Mouse (Mus musculus): Measurements from ENCODE around the gene Taar6.

Taar6 gene

GRCm38 (mm10) chr10:23985546-23985945 lies at the start of gene Taar6:
Taar6 (minus strand) TSS chr10:23985646.
- ChIA-PET CTCF (interaction anchor here in 1 of 4 experiments (0.9 kb wide), 1 partner anchor 68 kb away, joined by 3 read pairs; no protein-coding TSS in a partner anchor), POLR2A (no interaction called here)

DNA sequence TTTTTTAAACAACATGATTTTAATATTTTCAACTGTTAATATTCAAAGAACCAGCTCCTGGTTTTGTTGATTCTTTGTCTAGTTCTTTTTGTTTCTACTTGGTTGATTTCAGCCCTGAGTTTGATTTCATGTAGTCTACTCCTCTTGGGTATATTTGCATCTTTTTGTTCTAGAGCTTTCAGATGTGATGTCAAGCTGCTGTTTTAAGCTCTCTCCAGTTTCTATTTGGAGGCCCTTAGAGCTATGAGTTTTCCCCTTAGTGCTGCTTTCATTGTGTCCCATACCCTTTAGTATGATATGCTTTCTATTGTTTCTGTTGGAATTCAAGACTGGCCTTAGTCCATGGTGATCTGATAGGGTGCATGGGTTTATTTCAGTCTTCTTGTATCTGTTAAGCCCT lies 45.9 kb upstream of the Taar6 start:
- CTCF ChIA-PET: interaction anchor here in 1 of 4 experiments (1.2 kb wide), 1 partner anchor 100 kb away, joined by 3 read pairs; no protein-coding TSS in a partner anchor
- POLR2A ChIA-PET: no interaction called here

DNA sequence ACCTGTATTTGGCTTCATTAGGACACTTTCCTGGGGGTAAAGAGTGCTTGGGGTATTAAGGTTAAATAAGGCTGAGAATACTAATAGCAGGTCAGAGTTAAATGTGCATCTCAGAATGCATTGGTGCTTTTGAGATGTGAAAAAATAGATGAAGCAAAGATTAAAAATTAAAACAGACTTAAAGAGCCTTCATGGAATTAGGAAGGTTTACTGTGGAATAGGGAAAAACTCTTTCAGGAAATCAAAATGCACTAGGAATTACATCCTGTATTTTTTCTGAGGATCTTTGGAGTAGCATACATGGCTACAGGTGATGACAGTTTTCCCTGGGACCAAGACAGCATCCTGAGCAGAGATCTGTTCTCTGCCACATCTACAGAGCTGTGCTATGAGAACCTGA lies 41.5 kb upstream of the Taar6 start, which contains the start of gene Taar7d:
Taar7d (plus strand) TSS at position 301 of the 400 bp plus-strand sequence.
- ChIA-PET POLR2A (no interaction called here), CTCF (no interaction called here)

- CTCF ChIA-PET: no interaction called here
- POLR2A ChIA-PET: no interaction called here
Measured at GRCm38 (mm10) chr10:24008143-24008542, 22.7 kb upstream of the Taar6 start.

- POLR2A ChIA-PET: interaction anchor here in 1 of 4 experiments (0.5 kb wide), 1 partner anchor 326 kb away, joined by 3 read pairs; no protein-coding TSS in a partner anchor
- CTCF ChIA-PET: no interaction called here
Measured at GRCm38 (mm10) chr10:24007034-24007433, 21.6 kb upstream of the Taar6 start.

- ChIA-PET CTCF (no interaction called here), POLR2A (interaction anchor here in 1 of 4 experiments (0.5 kb wide), 1 partner anchor 16 kb away, joined by 3 read pairs; no protein-coding TSS in a partner anchor)
Measured at GRCm38 (mm10) chr10:24006442-24006841, 21.0 kb upstream of the Taar6 start.

DNA sequence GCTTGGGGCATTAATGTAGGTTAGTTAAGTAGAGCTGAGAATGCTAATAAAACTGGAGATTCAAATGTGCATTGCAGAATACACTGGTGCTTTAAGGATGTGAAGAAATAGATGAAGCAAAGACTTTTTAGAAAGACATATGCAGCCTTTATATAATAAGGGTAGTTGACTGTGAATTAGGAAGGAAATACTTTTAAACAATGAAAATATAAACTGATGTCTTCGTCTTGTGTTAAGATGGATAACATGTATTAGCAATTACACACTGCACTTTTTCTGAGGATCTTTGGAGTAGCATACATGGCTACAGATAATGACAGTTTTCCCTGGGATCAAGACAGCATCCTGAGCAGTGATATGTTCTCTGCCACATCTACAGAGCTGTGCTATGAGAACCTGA lies 14.2 kb upstream of the Taar6 start, which contains the start of gene Taar7b:
Taar7b (plus strand) TSS at position 301 of the 400 bp plus-strand sequence.
- ChIA-PET POLR2A (no interaction called here), CTCF (no interaction called here)

- CTCF ChIA-PET: no interaction called here
- POLR2A ChIA-PET: no interaction called here
Measured at GRCm38 (mm10) chr10:23993381-23993780, 7.9 kb upstream of the Taar6 start, which contains the start of gene Taar7a. Taar7a (minus strand) TSS chr10:23993481.

GRCm38 (mm10) chr10:23986419-23986818 lies 973 bp upstream of the Taar6 start:
- ChIA-PET POLR2A (no interaction called here), CTCF (no interaction called here)

GRCm38 (mm10) chr10:23978901-23979705 lies 6.3 kb downstream of the Taar6 start:
- CTCF ChIA-PET: interaction anchor here (0.6 to 1.6 kb wide), 49 partner anchors 8 to 1323 kb away, joined by 3 to 21 read pairs (median 5); partner anchors contain the start of gene Taar5 (in 1 of the 4)

DNA sequence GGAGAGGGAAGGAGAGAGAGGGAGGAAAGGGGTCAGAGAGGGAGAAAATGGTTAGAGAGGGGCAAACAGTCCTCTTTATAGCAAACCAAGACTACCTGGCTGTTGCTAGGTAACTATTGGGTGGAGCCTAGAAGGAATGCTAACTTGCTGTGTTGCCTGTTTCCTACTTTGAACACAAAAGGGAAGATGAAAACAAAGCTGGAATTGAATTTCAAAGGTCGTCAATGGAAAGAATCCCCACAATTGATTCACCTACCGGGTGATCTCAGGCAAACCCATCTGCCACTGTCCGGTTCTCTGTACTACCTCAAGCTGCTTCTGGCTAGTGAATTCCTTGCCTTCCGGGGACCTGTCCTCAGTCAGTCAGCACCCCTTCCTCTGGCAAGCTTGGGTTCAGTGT lies 7.5 kb downstream of the Taar6 start:
- CTCF ChIA-PET: interaction anchor here in 2 of 4 experiments (1.0 to 1.5 kb wide), 2 partner anchors 38 to 334 kb away, joined by 4 to 7 read pairs; no protein-coding TSS in a partner anchor
- POLR2A ChIA-PET: interaction anchor here in 2 of 4 experiments (0.7 to 1.8 kb wide), 5 partner anchors 62 to 320 kb away, joined by 3 to 4 read pairs (median 3); no protein-coding TSS in a partner anchor

More at GRCm38 (mm10) chr10:23978901-23979705, 6.3 kb downstream of the Taar6 start:
- POLR2A ChIA-PET: interaction anchor here (0.5 to 1.8 kb wide), 7 partner anchors 130 to 319 kb away, joined by 3 to 5 read pairs (median 3); no protein-coding TSS in a partner anchor

- ChIA-PET CTCF (interaction anchor here in 2 of 4 experiments (1.0 kb wide), 2 partner anchors 8 kb away, joined by 5 read pairs; no protein-coding TSS in a partner anchor), POLR2A (no interaction called here)
Measured at GRCm38 (mm10) chr10:23971256-23971655, 14.2 kb downstream of the Taar6 start.

DNA sequence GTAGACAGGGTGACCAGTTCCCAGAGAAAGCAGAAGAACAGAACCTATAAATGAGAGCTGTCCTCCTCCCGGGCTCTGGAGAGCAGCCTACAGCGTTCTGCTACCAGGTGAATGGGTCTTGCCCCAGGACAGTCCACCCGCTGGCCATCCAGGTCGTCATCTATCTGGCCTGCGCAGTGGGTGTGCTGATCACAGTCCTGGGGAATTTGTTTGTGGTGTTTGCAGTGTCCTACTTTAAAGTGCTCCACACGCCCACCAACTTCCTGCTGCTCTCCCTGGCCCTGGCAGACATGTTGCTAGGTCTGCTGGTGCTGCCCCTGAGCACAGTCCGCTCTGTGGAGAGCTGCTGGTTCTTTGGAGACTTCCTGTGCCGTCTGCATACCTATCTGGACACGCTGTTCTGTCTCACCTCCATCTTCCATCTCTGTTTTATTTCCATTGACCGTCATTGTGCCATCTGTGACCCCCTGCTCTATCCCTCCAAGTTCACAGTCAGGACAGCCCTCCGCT lies 14.7 kb downstream of the Taar6 start, which contains the start of gene Taar5:
Taar5 (plus strand) TSS at position 51 of the 510 bp plus-strand sequence.
- ChIA-PET POLR2A (no interaction called here), CTCF (interaction anchor here in 2 of 4 experiments (1.0 kb wide), 2 partner anchors 9 kb away, joined by 5 read pairs; no protein-coding TSS in a partner anchor)

- CTCF ChIA-PET: no interaction called here
- POLR2A ChIA-PET: no interaction called here
Measured at GRCm38 (mm10) chr10:23964921-23965610, 20.4 kb downstream of the Taar6 start.

GRCm38 (mm10) chr10:23963444-23963843 lies 22.0 kb downstream of the Taar6 start:
- ChIA-PET POLR2A (interaction anchor here in 1 of 4 experiments (0.6 to 1.3 kb wide), 4 partner anchors 14 to 181 kb away, joined by 4 to 5 read pairs (median 4); no protein-coding TSS in a partner anchor), CTCF (no interaction called here)

DNA sequence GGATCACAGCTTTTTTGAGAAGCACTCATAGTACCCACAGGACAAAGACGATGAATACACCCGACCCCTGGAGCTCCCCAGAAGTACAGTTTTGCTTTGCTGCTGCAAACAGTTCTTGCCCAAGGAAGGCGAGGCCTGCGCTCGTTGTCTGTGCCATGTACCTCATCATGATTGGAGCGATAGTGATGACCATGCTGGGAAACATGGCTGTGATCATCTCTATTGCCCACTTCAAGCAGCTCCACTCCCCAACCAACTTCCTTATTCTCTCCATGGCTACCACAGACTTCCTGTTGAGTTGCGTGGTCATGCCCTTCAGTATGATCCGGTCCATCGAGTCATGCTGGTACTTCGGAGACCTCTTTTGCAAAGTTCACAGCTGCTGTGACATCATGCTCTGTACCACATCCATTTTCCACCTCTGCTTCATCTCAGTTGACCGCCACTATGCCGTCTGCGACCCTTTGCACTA lies 25.0 kb downstream of the Taar6 start, which contains the start of gene Taar4:
Taar4 (plus strand) TSS at position 51 of the 472 bp plus-strand sequence.
- ChIA-PET CTCF (interaction anchor here in 1 of 4 experiments (0.5 kb wide), 1 partner anchor 333 kb away, joined by 3 read pairs; no protein-coding TSS in a partner anchor), POLR2A (no interaction called here)

GRCm38 (mm10) chr10:23959071-23959470 lies 26.4 kb downstream of the Taar6 start:
- CTCF ChIA-PET: interaction anchor here in 1 of 4 experiments (0.6 kb wide), 1 partner anchor 872 kb away, joined by 3 read pairs; no protein-coding TSS in a partner anchor
- POLR2A ChIA-PET: no interaction called here

GRCm38 (mm10) chr10:23951714-23952113 lies 33.7 kb downstream of the Taar6 start:
- CTCF ChIA-PET: no interaction called here
- POLR2A ChIA-PET: no interaction called here

GRCm38 (mm10) chr10:23949508-23950005 lies 35.9 kb downstream of the Taar6 start, which contains the start of gene Taar3:
Taar3 (plus strand) TSS chr10:23949558.
- CTCF ChIA-PET: interaction anchor here in 1 of 4 experiments (0.5 kb wide), 1 partner anchor 295 kb away, joined by 6 read pairs; no protein-coding TSS in a partner anchor
- POLR2A ChIA-PET: interaction anchor here in 1 of 4 experiments (0.6 to 0.9 kb wide), 2 partner anchors 14 to 886 kb away, joined by 4 to 9 read pairs; no protein-coding TSS in a partner anchor

All from embryonic stem cell, embryonic (primary cell).